Mouse (Mus musculus) megakaryocyte, adult 5-6 weeks (primary cell): ENCODE measurements around the gene Myo9b. TPM values are rescaled to one million over a fixed set of nuclear protein-coding genes. Genes with fewer than 3 reads are reported as not detected.

ENCODE experiments used
- ATAC-seq: 2 replicates; pipeline ENCODE4 v1.8.0; 2016; ENCODE audit warnings: mild to moderate bottlenecking, inconsistent platforms; ENCODE audit not compliant: poor library complexity, severe bottlenecking
- total RNA-seq, 2 experiments: library from RNA; stranded (forward) in 1 of 2; stranded (reverse) in 1 of 2; fragments of 153-499, 151-499 nt in 1 of 2; fragments of 221-1000, 200-1000 nt in 1 of 2; gene quantifications; 2 replicates each; pipeline versions ENCODE4 v1.2.3 to v1.2.4; 2015 to 2017

Myo9b gene
- total RNA-seq, 2 experiments from 2014 or later = 57.1 to 61.7 TPM

DNA sequence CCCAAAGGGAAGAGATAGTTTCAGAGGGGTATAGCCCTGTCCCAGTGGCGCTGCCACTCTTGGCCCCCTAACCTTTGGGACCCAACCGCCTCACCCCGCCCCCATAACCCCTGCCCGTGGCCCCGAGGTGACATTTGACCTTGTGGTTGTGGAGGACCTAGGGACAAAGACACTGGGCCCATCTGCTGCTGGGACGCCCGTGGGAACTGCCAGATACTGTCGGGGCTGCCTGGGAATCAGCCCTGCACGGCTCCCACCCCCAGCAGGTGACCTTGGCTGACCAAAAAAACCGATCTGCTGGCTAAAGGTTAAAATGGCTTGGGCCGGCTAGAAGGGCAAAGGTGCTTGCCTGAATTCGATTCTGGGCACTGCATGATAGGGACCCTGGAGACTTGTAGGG is 110.9 kb downstream of the Myo9b start:
- no peak for ATAC-seq

DNA sequence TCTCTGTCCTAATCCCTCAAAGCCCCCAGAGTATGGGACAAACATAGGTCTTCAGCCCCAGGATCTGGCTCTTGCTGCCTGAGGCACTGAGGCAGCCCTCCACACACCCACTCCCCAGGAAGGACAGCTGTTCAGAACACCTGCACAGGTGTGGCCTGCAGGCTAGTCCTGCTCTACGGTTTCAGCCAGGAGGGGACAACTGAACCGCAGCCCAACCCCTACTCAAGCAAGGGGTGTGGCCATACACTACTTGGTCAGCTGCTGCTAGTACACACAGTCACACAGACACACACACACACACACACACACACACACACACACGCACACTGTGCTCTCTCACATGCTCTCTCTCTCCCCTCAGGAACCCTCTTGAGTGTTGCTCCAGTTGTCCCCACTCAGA is 111.3 kb downstream of the Myo9b start:
- no peak for ATAC-seq

DNA sequence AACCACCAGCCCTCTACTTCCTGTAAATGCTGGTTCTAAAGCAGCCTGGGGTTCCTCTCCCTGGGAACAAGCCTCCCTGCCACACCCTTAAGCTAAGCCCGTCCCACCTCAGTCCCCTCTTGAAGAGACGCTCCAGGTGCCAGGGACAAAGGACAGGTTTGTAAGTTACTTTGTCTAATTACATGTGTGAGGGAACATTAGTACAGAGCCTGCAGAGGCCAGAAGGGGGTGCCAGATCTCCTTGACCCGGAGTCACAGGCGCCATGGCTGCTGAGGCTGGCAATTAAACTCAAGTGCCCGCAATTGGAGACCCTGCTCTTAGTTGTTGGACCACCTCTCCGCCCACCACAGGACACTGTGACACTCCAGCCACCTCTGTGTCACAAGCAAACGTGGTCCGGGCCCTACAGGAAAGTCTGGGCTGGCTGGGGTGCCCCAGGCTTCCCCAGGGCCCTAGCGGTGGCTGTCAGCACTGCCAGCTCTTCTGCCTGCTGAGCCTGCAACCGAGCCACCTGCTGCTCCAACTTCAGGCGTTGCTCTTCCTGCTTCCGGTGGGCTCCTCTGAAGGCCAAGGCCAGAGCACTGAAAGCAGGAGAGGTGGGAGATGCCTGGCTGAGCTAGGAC is 112.8 kb downstream of the Myo9b start:
- ATAC-seq = no peak

DNA sequence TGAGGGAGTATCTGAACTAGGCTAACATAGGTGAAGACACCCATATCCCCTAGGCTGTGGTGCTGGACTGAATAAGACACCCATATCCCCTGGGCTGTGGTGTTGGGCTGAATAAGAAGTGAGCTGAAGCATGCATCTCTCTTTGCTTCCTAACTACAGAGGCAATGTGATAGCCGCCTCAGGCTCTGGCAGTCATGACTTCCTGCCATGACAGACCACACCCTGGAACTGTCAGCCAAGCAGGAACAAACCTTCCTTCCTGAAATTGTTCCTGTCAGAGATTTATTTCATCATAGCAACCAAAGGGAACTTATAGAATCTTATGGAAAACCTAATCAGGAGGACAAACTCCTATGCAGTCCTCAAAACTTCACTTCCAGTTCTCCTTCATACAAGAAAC is 115.8 kb downstream of the Myo9b start:
- ATAC-seq = peak; percentile 73

DNA sequence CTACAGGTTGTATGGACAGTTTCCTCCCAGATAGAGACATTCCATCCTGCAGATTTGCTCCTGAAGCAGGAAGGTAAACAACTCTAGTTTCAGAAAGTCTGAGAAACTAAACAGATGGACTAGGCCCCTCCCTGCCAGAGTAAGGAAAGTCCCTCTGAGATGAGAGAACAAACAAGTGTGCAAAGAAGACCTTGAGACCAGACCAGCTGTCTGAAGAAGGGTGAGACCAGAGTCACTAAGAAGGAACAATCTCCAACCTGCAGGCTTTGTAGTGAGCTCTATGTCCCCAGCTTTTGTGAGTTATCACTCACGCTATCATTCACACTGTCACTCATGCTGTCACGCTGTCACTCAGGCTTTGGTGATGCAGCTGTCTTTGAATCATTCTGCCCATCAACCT is 119.2 kb downstream of the Myo9b start:
- no peak for ATAC-seq

DNA sequence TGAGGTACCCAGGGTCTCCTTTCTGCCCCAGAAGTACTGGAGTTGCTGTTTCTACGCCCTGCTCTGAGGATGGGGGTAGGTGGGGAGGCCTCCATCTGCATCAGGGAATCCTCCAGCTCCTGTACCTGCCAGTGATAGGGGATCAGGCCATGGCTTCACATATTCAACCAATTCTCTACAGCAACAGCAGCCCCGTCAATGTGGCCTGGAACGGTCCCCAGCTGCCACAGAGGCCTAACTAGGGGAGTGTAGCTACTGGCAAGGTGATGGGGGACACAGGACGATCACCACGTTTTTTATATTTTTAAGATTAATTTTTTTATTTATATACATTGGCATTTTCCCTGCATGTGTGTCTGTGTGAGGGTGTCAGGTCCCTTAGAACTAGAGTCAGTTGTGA is 119.9 kb downstream of the Myo9b start:
- ATAC-seq = no peak

DNA sequence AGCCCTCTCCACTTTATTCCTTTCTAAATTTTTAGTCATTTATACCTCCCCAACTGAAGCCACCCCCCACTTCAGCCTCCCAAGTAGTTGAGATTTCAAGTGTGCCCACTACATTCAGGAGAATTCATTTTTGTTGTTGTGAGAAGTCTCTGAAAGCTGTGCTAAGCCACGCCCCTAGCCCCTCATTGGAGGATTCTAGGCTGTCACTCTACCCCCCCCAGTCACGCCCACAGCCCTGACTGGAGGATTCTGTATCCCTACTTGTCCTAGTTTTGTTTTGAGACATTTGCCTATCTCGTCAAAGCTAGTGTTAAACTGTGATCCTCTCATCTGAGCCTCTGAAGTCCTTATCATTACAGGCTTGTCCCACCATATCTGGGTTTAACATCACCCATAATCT is 120.4 kb downstream of the Myo9b start:
- ATAC-seq = no peak

DNA sequence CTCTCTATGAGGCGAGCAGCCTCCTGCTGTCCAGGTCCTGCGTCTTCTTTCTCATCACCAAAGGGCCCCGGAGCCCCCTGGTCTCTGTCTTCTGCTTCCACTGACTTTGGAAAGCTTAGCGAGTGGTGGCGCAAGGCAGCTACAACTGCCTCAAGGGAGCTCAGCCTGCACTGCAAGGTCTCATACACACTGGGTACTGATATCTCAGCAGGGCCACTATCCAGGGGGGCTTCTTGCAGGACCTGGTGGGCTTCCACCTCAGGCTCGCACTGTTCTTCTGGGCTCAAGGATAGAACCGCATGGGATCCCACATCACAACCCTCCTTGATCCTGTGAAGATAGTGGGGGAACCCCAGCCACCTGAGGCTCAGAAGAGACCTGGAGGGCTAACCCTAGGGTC is 122.0 kb downstream of the Myo9b start:
- no peak for ATAC-seq

DNA sequence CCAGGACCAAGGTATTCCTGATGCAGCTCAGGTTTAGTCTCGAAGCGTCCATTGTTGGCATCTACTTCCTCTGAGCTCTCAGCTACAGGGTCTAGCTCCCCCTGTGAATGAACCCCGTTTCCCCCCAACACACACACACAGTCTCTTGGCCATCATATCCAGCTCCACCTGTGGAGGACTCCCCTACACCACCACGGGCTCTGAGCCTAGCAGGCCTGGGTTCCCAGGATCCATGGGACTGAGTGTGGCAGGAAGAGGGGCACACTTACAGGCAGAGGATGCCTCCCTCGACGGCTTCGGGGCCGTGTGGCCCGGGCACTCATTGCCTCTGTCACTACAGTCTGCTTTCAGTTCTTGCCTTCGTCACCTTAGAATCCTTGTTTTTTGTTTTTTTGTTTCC is 122.6 kb downstream of the Myo9b start:
- no peak for ATAC-seq

DNA sequence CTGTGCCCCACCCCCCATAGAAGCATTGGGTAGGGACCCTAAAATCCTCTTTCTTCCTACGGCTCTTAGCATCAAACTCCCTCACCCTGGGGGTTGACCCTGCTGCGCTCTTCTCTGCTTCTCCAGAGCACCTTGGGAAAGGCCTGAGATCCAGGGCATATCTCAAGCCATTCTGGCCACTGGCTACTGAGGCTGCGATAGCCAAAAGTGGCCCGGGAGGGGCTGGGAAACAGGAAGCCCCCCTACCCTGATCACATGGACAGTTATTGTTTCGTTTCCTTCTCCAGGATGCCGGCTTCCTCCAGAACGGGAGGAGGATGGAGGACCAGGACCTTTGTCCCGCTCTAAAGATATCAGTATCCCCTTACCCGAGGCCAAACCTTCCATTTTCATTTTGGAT is 123.1 kb downstream of the Myo9b start, which contains the start of gene Ushbp1:
Gene Ushbp1, minus strand, starts transcription at position 174 of the 400 bp plus-strand sequence.
- ATAC-seq = no peak

DNA sequence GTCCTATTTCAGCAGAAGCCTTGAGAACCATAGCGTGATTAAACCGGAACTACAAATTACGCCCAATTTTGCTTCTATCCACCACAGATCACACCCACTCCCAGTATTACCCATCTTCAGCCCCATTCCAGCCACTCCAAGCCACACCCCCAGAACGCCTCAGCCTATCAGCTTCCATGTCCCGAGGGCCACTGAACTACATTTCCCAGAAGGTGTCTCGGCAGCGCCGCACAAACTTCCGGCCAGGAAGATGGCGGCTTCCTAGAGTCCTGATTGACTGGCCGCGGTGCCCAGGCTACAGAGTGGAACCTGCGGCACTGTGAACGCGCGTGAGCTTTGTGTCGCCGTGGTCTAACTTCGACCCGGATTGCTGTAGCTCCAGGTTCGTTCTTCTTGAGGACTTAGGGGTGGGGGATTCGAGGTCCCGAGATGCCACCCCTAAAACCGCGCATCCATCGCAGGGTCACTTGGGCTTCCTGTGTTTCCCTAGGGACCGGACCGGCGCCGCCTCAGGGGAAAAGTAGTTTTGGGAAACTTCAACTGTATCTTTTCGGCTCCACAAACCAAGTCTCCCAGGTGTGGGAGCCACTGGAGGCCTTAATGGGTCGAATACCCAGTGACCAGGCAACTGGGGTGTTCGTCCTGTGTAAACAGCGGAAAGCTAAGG is 124.3 kb downstream of the Myo9b start, which contains the start of gene Babam1:
Gene Babam1, plus strand, starts transcription at position 223 of the 667 bp plus-strand sequence.
- ATAC-seq = peak; percentile 99

DNA sequence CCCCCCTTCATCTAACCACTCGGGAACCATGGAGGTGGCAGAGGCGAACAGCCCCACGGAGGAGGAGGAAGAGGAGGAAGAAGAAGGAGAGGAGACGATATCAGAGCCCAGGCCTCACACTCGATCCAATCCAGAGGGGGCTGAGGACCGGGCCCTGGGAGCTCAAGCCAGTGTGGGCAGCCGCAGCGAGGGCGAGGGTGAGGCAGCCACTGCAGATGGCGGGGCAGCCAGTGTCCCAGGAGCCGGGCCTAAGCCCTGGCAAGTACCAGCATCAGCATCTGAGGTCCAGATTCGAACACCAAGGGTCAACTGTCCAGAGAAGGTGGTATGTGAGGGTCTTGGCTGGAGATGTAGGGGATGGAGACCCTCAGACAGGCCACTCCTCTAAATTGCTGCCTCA is 125.2 kb downstream of the Myo9b start:
- ATAC-seq = no peak

DNA sequence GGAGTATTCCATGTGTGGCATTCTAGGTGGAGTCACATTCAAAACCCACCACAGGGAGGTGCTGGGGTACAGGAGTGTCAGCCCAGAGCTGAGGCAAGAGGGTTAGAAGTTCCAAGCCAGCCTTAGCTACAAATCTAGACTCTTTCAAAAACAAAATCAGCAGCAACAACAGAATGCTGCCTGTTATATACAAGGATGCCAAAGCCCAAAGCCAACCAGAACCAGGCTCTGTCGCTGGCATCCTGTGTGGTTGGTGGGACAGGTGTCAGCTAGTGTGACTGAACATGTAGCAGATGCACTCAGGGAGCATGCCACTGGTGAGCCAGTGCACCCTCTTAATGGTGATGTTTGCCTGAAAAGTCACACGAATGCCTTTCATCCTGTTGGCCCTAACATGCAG is 128.3 kb downstream of the Myo9b start:
- no peak for ATAC-seq

DNA sequence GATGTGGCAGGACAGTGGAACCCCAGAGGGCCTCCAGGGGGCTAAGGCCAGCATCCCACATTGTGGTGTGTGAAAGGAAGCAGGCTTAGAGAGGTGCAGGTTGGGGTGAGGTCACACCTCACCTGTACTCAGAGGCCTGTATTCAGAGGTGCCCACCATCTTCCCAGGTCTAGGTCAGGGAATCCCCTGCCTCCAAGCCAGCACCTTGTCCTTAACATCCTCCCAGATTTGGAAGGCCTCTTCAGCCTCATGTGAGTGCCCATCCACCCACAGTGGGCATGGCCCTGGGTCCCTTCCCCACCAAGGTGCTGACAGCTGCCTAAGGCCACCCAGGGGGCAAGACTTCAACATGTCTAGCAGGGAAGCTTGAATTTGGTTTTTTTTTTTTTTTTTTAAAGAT is 128.9 kb downstream of the Myo9b start:
- ATAC-seq = no peak

DNA sequence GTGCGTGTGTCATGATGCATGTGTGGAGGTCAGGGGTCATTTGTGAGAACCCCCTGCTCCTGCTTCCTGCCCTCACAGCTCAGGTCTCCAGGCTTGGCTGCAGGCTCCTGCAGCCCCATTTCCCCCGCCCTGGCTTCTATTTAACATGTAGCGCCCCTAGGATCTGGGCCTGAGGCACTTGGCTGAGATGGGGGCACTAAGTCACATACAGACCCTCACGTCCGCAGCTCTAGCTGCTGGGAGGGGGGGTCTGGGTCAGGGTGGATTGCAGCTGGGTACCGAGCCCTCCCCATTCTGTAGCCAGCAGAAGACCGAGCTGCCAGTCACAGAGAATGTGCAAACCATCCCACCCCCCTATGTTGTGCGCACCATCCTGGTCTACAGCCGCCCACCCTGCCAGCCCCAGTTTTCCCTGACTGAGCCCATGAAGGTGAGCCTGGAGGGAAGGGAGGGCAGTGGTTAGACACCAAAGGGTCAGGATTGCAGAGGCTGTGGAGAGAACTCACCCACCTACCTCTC is 130.0 kb downstream of the Myo9b start:
- ATAC-seq = no peak

DNA sequence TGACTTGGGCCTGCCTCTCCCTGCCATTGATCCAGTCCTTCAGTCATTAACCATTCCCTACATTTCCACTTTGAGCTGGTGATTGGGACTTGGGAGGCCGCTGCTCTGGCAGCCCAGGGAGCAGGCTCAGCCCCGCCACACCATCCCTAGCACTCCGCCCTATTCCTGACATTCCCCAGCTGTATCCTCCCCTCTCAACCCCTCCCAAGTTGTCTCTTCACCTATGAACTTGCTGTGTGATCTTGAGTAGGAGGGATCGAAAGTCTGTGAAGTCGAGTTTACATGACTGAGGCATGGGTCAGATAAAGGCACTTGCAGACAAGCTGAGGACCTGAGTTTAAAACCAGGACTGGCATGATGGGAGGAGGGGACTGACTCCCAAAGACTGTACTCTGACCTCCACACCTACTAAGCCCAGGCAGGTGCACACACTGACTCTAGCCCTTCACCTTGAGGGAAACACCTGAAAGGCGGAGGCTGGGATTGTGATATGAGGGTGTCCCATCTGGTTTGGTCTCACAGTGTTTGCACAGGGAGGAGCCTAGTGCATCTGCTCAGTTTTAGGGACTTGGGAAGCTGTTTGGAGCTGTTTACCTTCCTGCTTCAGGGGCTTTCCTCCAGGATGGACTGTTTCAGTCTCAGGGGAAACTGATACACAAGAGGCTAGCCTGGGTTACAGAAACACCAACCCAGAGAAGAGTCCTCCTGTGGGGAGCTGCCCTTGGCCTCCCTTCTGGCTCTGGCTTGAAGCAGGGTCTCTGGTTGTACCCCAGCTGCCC is 130.8 kb downstream of the Myo9b start:
- no peak for ATAC-seq

DNA sequence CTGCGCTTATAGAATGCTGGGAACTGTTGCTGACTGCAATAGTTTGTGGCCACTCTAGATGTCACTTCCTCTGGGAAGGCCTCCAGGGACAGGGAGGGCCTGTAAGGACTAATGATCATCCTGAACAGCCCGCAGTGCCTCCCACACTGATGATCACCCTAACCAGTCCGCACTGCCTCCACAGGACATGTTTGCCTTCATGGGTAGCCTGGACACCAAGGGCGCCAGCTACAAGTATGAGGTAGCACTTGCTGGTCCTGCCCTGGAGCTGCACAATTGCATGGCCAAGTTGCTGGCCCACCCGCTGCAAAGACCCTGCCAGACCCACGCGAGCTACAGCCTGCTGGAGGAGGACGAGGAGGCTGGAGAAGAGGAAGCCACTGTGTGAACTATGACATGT is 131.5 kb downstream of the Myo9b start:
- no peak for ATAC-seq

DNA sequence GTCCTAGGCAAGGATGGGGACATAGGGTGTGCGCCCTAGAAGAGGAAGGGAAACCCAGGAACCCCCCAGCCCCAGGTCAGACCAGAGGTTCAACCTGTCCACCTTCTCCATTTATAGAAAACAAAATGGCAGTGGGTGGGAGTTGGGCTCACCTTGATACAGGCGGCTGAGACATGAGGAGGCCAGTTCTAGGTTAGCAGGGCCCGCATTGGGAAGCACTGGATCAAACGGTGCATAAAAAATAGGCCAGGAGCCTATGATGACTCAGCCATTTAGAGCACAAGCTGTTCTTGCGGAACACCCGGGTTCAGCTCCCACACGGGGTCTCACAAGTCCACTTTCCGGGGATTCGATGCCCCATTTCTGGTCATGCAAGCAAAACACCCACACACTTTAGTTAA is 132.4 kb downstream of the Myo9b start:
- ATAC-seq = no peak

DNA sequence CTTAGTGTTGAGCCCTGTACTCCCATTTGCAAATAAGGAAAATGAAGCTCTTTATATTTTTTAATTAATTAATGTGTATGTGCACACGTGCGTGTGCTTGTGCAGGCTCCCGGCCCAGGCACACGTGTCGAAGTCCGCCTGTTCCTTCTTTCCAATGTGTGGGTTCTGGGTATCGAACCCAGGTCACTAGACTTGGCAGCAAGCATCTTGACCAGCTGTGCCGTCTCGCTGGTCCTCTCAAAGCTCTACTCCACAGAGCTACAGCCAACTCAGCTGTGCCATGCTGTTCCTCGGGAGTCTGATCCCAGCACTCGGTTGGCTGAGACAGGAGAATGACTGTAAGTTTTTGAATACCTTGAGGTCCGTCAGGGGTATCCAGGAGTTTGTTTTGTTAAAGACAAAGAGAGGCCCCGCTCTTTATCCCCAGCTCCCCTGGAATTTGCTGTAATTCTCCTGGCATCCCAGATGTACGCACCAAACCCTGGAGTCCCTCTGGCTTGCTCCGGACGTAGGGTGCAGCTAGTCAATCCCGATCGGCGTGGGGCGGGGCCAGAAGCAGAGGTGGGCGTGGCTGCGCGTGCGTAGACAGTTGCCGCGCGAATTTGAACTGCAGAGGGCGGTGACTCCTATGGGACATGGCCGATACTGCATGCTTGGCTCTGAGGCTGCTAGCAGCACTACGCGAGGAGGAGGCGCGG is 133.0 kb downstream of the Myo9b start, which contains the start of gene Ankle1:
Gene Ankle1, plus strand, starts transcription at position 610 of the 698 bp plus-strand sequence.
- ATAC-seq = peak; percentile 89

DNA sequence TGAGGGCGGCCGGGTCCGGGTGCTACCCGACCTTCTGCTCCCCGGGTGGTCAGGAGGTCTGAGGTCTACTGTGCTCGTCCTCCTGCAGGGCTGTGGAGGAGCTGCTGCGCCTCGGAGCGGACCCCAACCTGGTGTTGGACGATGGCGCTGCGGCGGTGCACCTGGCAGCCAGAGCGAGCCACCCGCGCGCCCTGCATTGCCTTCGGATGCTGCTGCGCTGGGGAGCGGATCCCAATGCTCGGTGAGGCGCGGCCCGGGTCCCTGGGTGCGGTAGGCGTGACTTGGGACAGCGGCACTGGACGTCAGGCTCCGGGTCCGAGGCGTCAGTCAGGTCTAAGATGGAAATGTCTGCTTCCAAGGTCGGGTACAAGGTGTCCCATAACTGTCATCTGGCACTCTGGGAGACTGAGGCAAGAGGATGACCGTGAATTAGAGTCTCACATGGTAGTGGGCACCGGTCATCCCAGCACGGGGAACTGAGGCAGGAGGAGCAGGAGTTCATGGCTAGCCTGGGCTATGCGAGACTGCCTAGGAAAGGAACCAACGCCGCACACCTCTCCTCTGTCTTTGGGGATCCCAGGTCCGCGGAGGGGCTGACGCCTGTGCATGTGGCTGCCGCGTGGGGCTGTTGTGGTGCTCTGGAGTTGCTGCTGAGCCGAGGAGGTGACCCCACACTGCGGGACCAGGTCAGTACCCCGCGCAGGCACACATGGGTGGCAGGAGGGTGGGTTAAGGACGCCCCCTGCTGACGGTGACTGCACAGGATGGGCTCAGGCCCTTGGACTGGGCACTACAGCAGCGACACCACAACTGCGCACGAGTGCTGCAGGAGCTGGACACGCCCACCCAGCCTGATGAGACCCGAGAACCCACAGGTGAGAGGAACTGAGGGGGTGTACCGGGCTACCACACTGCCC is 133.8 kb downstream of the Myo9b start:
- ATAC-seq = peak; percentile 72
